Mouse (Mus musculus) left cerebral cortex, adult 8-10 months (tissue): ENCODE results near the gene Rps6ka1. TPM values are rescaled to one million over a fixed set of nuclear protein-coding genes. Genes with fewer than 3 reads are reported as not detected.

ENCODE experiments used
- DNase-seq, 2 experiments: peaks; one replicate each; pipeline ENCODE4 v3.0.0; 2022; ENCODE audit warnings: low spot score in 2 of 2
- total RNA-seq, 4 experiments: library from RNA; stranded (reverse); gene quantifications; 2 replicates each; pipeline ENCODE4 v1.2.4; 2022

The Rps6ka1 gene
- total RNA-seq, 4 experiments from 2014 or later = 15.3 to 19.2 (median 17.7) TPM

DNA sequence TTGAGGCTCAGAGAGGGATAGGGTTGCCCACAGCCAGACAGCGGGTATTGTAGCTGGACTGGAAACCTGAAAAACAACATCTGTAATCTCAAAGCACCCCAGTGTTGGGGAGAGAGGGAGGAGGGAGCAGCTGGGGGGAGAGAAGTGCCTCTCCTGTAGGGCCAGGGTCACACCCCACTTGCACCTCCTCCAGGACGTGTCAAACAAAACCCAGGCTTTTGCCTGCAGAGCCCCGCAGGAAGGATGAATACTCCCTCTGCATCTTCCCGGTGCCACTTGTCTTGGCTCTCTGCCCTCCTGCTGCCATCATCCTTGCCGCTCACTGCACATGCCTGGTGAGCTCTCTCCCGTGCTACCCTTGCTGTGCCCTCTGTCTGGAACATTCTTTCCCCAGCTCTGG, 10.6 kb upstream of the Rps6ka1 start:
- no peak for DNase-seq

DNA sequence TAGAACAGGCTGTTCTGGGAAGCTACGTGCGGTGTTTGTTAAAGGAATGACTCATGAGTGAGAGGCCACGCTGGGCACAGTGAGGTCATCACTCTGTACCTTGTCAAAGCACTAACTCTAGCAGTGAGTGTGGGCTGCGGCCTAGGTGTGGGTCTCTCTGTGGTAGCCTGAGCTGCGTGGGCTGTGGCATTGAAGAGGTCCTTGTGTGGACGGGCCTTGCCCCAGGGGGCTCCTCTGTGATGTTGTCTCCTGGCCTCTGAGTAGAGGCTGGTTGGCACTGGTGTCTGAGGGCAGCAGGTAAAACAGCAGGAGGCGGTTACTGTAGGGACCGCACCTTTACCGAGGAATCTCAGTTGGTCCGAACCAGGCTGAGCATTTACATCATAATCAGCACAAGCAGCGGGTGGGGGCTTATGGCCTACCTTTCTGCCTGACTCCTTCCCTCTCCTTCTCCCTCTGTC, 9.9 kb upstream of the Rps6ka1 start:
- DNase-seq = no peak

DNA sequence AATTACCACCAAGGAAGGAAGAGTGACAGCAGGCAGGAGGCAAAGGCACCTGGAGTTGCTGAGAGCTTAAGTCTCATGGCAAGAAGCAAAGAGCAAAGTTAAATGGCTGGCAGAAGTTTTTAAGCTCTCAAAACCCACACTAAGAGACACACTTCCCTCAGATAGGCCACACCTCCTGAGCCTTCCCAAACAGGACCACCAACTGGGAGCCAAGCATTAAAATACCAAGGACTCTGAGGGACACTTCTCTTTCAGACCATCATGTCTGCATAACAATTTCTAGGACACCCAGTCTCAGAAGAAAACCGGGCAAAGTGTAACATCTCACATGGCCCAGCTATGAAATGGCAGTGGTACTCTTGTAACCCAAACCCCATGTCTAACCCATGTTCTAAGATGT, 9.4 kb upstream of the Rps6ka1 start:
- DNase-seq = no peak

DNA sequence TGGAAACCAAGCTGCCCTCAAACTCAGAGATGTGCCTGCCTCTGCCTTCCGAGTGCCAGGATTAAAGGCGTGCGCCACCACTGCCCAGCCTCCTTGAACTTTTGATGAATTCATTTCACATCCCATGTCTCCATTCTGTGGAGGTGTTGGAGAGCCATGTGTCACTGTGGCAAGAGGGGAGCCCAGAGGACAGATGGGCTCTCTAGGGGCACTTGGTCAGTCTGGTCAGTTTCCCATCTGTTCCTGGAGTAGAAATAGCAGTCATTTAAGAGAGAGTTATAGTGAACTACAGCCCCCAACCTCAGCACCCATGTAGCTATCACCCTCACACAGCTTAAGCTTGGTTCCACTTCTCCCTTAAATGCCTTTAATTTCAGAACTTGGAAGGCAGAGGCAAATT, 8.4 kb upstream of the Rps6ka1 start:
- no peak for DNase-seq

DNA sequence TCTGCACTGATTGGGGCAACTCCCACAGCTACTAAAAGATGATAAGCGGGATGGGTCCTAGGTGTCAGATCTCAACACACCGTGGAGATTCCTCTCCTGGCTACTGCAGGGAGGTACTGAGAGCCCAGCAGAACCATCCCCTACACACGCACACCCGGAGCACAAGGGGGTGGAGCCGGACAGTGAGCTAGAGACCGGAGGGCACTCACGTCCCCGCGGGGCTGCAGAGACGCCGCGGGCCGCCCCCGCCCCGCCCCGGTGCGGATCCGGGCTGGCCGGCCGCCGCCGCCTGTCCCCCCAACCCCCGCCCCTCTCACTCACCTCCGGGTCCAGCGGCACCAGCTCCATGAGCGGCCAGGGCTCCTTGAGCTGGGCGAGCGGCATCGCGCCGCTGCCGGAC, 348 bp downstream of the Rps6ka1 start:
- no peak for DNase-seq

DNA sequence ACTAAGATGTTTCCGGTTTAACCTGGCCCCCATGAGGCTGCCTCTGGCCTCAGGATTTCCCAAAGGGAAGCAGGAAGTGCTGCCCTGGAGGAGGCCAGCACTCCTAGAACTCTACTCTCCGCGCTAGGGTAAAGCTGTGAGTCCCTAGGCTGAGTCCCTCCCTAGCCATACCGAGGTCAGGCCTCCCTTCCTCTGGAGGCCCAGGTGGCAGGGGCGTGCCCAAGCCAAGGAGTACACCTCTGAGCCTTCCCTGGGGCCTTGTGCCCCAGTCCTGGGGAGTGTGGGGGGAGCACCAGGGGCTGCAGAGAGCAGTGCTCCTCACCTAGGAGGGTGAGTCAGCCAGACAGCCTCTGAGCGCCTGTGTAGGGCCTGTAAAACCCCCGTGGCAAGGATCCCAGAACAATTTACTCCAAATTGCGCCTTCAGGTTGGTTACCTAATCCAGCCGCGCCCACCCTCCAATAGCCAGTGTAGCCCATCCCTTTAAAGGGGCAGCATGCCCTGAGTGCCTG, 1.6 kb downstream of the Rps6ka1 start:
- no peak for DNase-seq

DNA sequence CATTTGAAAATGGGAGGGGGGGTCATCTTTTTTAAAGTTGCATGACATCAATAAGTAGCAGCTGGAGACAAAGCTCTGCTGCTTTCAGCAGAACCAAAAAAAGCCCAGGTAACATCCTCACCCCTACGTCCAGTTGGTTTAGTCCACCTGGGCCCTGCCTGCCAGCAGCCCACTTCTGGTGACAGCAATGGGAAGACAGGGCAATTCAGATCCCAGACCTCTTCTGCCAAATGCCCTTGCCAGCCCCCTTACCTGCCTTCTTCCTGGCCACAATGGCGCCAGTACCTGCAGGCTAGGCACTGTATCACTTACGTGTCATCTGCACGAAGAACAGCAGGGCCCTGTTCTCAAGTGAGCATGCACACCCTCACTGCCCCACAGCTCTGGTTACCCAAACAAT, 2.3 kb downstream of the Rps6ka1 start:
- no peak for DNase-seq

DNA sequence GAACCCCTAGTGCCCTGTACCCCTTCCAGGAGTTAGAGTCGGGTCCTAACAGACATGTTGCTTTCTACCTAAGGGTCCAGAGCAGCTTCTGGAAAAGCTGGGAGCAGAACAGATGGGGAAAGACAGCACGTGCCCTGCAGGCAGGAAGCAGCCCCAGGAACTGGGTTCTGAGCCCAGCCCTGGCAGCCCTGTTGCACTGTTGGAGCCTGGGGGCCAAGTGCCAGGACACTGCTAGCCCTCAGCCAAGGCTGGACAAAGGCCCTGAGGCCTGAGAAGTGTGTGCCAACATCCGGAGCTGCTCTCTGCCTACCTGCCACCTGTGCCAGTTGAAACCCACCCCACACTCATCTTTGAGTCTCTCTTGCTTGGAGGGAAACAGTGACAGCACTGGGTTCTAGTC, 2.7 kb downstream of the Rps6ka1 start:
- no peak for DNase-seq

DNA sequence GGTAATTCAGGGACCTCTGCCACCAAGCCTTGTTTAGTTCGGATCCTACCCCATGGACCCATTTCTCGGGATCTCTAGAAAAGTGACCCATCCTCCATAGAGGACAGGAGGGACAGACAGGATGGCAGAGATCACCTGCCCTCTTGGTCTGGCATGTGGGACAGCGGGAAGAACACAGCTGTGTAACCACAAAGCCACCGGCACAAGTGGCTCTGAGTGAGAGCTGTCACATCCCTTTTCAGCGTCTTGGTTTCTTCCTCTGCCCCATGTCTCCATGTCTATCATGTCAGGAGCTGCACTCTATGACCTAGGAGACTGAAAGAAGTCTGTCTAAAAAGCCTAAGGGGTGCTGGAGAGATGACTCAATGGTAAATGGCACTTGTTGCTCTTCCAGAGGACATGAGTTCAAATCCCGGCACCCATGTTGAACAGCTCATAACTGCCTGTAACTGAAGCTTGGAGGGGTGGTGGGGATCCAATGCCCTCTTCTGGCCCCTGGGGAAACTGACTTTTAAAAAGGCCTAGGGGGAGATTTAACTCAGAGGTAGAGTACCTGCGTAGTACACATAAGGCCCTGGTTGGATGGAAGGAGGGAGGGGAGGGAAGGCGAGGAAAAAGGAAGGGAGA, 3.4 kb downstream of the Rps6ka1 start:
- no peak for DNase-seq

DNA sequence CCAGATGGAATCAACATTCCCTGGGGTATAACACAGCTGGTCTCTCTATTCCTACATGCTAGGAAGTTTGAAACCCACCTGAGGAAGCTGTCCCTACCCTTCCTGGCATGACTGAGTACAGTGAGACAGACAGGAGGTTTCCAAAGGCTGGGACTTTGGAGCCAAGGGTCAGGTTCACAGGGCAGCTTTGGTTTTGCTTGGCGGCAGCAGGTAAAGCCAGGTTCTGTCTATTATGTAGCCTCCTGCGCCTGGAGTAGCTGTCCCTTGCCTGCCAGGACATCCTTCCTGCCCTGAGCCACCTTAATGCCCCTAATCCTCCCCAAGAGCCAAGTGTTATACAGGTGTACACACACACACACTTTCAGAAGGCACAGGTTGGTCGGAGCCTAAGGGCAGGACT, 5.7 kb downstream of the Rps6ka1 start:
- no peak for DNase-seq

DNA sequence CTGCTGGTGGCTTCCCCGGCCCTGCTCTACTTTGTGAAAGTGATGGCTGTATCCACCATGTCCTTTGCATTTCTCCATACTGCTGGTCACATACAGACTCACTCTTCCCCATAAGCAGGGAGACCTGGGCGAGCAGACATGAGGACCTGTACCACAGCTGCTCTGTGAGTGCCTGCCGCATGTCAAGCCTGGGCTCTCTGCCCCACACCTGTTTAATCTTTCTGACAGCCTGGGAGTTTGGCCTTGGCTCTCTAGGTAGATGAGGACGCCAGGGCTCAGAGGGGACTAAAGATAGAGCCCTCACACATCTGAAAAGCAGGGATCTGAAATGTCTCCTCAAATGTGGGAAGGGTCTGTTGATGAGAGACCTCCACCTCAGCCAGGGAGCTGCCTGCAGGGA, 6.2 kb downstream of the Rps6ka1 start:
- no peak for DNase-seq

DNA sequence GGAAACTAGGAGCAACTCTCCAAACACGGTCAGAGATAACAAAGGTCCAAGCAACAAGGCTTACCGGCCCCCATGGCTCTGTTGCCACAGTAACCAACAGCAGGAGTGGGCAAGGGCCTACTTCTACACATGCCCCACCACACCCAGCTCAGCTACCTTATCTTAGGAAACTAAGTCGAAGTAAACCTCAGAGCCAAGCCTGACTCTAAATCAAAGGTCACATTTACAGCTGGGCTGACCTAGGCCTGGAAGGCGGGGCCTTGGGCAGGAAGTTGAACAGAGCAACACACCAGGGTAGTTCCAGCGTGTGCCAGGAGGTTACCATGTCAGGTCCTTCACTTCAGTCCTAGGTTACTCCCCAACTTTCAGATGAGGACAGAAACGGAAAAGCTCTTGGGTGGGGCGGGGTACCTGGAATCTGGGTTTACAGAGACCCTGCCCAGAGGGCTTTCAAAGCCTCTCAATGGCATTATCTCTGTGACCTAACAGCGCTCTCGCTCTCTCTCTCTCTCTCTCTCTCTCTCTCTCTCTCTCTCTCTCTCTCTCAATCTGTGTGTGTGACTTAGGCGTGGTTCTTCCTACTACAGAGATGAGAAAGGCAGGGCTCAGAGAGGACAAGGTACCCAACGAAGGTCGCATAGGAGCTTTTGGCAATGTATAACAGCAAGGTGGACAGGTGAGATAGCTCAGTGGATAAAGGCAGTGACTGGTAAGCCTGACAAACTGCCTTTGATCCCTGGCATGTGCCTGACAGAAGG, 8.3 kb downstream of the Rps6ka1 start:
- DNase-seq = no peak

DNA sequence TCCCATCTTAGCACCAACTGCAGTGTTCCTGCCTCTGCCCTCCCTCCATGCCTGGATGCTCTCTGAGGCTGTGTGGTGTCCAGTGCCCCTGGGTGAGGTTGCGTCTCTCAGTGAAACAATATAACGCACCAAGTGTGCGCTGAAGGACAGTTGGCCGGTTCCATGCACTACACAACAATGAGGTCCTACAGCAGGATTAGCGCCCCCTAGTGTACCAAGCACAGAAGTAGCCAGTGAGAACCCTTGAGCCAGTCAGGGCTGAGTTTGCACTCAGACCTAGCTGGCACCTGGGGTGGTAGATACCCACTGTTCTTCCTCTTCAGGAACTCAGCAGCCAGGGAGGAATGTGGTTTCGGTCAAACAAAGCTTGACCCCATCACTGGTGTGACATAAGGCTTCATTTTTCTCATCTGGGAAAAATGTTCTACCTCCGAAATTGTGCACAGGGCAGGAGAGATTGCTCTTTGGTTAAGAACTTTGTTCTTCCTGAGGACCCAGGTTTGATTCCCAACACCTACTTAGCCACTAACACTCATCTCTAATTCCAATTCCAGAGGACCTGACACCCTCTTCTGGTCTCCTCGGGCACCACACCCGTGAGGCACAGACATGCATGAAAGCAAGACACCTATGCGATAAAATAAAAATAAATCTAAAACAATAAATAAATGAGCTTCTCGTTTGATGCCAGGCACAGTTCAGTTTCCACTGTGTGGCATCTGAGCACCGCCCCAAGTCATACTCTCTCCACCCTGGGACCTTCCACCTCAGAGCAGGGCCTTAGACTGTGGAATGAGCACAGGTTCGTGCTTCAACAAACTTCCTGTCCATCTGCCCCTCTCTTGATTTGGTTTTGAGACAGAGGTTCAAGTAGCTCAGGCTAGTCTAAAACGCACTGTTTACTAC, 9.5 kb downstream of the Rps6ka1 start:
- no peak for DNase-seq

DNA sequence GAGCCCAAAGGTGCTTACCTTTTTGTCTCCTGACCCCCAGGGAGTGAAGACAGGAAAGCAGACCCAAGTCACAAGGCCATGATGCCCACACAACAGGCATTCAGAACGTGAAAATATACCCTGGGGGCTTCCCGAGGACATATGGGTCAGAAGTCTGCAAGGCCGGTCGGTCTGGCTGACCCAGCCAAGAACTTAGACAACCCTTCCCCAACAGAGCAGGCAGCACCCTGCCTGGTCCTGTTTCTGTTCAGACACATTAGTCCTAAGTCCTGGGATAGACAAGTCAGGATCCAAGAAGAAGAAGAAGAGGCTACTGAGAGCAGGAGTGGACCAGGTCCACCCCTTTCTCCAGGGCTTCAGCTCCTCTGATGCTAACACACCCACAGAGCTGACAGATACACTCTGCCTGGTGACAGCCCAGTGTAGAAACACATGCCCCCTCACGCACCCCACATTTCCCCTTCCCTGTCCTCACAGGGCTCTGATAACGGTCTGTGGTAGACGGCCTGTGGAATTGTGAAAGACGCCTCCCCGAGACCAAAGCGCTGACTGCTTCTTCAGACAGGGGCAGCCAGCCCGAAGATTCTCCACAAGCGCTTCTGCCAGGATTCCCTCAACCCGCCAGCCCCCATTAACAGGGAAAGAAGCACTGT, 12.6 kb downstream of the Rps6ka1 start:
- no peak for DNase-seq

DNA sequence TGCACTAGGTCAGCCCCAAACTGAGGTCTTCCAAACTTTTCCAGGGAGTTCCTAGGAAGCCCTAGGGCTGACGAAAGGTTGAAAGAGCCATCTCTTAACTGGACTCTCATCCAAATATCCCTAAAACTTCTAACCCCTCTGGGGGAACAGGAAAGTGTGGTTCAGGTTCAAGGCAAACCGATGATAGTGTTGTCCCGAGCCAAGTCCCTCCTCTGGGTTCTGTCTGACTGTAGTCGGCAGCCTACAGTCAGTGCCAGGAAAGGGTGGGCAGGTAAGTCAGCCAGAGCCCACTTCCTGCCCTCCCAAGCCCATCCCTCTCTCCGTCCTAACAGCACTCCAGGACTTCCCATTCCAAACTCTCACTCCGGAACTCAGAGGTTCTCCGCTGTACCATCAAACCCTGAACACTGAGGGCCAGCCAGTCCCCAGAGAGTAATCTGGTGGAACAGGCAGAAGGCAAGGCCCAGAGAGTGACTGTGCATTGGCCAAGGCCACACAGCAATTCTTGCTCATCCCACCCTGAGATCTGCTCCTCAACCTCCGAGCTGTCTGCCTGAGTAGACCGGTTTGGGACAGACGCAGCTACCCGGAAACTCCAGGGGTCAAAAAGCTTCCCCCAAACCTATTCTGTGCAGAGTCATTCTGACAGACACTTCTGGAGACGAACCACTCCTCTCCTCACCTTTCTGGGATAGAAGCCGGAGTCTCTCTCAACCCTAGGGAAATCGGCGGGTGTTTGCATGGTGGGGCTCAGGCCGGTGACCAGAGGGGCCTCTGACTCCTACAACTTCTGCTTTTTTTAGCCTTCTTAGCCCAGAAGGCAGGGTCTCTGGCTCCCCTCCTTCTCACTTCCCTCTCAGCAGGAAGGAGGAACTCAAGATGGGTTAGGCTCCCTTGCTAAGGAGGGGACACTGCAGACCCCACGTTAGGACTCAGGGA, 13.4 kb downstream of the Rps6ka1 start:
- no peak for DNase-seq

DNA sequence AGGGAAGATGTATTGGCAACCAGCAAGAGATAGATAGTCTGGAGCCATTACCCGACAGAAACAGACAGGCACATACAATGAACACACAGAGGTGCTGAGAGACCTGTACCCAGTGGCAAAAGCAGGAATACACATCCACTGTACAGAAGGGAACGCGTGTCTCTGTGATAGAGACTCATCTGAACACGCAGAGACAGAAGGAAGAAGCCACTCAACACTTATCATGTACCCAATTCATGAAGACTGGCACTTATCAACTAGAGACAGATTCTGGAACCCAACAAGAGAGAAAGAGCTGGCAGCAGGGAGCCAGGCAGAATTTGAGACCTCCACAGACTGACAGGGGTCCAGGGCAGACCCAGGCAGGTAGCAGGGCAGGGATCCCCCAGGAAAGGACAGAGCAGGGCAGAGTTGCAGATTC, 14.2 kb downstream of the Rps6ka1 start:
- DNase-seq = no peak

DNA sequence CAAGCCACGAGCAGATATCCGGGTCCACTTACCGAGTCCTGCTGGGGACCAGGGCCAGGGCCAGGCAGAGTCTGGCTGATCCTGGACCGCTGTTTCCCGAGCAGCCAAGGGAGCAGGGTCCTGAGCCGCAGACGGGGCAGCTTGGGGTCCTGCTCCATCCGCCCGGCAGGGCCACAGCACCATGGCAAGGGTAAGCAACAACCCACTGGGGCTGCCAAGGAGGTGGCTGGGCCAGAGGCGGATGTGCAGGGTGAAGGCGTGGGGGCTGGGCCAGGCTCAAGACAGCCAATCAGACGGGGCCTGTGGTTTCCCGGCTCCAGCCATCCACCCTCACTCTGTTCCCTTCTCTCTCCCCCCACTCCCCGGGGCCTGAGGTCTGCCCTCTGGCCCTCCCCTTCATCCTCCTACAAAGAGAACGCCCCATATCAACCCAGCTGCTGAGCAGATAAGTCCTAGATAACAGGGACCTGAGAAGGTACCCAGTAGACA, 14.7 kb downstream of the Rps6ka1 start:
- no peak for DNase-seq

DNA sequence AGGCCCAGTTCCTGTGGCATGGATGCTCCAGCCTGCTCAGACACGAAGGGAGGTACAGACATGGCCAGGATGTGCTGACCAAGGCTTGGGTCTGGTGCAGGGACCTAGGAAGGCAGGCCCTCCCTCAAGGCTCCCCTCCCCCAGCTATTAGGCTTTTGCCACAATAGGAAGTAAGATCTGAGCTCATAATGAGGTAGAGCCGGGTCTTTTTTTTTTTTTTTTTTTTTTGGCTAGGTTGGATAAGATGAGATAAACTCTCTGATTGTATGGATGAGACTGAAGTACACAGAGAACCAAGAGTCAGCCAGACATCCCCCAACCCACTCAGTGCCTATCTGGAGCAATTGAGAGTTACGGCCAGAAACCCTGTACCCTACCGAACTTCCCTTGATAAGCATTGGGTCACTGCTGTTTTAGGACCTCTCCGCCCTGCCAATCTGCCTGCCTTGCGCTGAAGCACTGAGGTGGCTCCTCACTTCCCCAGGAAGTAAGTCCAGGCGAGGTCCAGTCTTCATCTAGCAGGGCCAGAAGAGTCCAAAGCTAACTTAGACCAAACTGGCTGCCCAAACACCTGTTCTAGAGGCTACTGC, 15.3 kb downstream of the Rps6ka1 start:
- DNase-seq = no peak

DNA sequence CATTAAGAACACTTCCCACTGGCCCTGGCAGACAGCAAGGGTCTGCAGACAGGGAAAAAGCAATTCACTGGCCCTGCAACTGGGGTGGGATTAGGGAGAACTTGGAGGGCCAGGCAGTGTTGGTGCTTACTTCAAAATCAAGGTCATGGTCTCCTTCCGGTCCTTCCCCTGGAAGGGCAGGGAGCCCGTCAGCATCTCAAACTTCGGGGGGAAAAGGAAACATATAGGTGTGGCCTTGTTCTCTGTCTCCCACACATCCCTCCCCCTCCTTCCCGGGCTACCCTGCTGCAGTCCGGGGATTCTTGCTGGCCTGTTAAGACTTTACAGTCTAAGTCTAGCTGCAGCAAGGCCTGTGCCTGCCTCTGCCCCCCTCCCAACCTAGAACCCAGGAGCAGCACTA, 22.4 kb downstream of the Rps6ka1 start:
- DNase-seq = no peak
